Mouse (Mus musculus) lung, adult 2 months (tissue): ENCODE measurements at regions not wholly inside any gene's neighbourhood (a gene's known extent, or its start where the extent isn't known, plus 50 kb on each side); places are given as distances from the start of the nearest gene placed in this dataset.

Source experiments
- CTCF ChIP-seq: fragments of 200-500 bp; IDR thresholded peaks from 2 replicates; pipeline ENCODE4 v1.5.1; 2011; ENCODE audit warnings: mild to moderate bottlenecking, low read length, control low read depth; ENCODE audit not compliant: insufficient read depth
- POLR2A ChIP-seq: fragments of 200-500 bp; IDR thresholded peaks from 2 replicates; pipeline ENCODE4 v1.6.1; 2011; ENCODE audit warnings: low read depth, mild to moderate bottlenecking, control low read depth, low read length, borderline replicate concordance; ENCODE audit errors: extremely low read depth

GRCm38 (mm10) chr5:51946062-51946461, 244.3 kb downstream of the Dhx15 start:
- TF ChIP-seq CTCF (no peak), POLR2A (no peak)
